Mouse (Mus musculus) heart, adult 9 months (tissue): Measurements from ENCODE around the gene Pkd1l3.
A peak's percentile ranks its signal among the peaks of the same experiment; 100 is the strongest.

Experiments used
- DNase-seq, 2 experiments: peaks; one replicate each; pipeline ENCODE4 v3.0.0; 2022; ENCODE audit warnings: low spot score in 2 of 2

Gene Pkd1l3

DNA sequence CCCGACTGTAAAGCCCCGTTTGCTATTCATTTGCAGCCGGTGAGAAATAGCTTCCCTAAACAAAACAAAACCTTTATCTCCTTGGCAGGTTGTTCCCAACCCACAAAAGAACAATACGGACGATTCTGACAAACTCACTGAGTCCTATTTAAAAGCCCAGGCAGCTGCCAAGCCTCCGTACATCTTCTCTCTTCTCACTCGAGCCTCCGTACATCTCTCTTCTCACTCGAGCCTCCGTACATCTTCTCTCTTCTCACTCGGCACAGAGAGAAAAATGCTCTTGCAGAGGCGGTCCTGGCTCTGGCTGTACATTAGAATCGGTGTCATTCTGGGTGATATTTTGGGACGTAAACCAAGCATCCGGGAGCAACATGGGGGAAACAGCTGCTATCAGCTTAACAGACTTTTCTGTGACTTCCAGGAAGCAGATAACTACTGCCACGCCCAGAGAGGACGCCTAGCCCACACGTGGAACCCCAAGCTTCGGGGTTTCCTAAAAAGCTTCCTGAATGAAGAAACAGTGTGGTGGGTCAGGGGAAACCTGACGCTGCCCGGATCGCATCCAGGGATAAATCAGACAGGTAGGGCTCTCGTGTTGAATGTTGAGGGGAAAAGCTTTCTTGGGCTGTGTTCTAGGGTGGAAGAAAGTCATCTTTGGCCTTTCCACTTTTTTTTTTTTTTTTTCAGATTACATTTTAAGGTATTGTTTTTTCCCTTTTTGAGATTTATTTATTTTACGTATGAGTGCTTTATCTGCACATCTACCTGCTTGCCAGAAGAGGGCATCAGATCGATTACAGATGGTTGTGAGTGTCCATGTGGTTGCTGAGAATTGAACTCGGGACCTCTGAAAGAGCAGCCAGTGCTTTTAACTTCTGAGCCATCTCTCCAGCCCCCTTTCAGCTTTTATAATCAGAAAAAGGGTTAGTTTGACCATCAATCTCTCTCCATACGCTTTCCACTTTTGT, at the start of gene Pkd1l3:
Gene Pkd1l3, plus strand, starts transcription at position 275 of the 968 bp plus-strand sequence.
- DNase-seq = no peak

DNA sequence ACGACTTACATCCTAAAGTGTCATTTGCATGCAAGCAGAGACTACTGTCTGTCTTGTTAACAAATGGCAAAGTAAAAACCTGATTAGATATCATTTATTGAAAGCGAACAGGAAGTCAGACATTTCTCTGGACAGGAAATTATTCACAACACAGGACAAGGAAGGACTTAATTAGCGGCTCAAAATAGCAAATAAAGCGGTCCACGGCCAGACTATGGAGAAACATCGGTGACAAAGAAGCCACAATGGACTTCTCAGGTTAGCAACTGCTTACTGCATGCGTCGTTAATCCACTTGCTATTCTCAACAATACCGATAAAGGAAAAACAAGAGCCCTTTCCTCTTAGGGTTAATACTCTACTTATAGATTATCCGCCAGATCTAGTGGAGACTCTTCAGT, 49.6 kb upstream of the Pkd1l3 start:
- no peak for DNase-seq

DNA sequence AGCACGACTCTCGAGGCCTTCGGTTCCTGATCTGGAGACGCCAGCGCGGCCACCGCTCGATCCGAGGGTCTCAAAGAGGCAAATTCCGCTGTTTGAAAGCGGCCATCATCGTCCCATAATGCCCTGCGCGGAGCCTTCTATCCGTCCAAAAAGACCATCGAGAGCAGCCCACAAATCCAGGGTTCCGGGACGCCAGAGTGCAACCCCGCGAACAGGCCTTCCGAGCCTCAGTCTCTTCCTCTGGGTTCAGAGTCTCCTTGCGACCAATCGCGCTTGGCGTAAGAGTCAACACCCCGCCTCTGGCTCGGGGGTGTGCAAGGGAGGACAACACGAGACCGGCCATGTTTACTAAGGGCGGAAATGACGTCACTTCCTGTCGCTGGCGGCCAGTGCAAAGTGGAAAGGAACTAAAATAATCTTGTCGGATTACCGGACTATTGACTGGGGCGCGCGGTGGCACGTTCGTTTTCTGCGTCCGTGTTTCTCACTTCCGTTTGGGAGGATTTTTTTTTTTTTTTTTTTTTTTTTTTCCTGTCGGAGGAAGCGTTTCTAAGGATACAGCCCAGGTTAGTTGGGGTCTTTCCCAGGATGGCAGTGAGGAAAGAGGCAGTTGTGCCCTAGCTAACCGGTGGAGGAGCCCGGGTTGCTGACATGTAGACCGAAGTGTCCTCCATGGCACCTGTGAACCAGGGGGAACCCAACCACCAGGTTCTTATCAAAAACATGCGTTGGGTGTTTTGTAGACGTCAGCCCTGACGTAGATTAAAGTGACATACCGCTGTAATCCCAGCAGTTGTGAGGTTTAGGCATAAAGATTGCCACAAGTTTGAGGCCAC, 48.6 kb upstream of the Pkd1l3 start, which contains the start of the genes Dhx38 and Txnl4b:
Gene Dhx38, minus strand, starts transcription at position 364 of the 836 bp plus-strand sequence.
Gene Txnl4b, plus strand, starts transcription at position 395 of the 836 bp plus-strand sequence.
- peak; percentile 99 for DNase-seq

- no peak for DNase-seq
Observed at GRCm38 (mm10) chr8:109571139-109571538, 43.2 kb upstream of the Pkd1l3 start.

GRCm38 (mm10) chr8:109576311-109576710, 38.0 kb upstream of the Pkd1l3 start:
- DNase-seq = no peak

DNA sequence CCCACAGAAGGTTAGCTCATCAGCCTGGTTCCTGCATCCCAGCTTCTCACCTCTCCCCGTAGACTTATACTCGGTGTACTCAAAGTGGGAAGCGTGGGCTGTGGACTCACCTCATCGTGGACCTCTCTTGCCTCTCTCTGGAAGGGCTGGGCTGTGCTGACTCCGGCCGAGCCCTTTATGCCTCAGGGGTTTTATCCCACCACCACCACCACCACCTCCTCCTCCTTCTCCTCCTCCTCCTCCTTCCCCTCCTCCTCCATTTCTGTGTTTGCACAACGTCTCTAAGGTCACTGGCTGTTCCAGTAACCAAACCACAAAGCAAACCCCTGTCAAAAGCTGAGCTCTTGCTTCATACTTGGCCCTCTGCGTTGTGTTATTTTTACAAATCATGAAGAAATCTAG, 35.4 kb upstream of the Pkd1l3 start, which contains the start of gene Hp:
Gene Hp, minus strand, starts transcription at position 273 of the 402 bp plus-strand sequence.
- DNase-seq = no peak

DNA sequence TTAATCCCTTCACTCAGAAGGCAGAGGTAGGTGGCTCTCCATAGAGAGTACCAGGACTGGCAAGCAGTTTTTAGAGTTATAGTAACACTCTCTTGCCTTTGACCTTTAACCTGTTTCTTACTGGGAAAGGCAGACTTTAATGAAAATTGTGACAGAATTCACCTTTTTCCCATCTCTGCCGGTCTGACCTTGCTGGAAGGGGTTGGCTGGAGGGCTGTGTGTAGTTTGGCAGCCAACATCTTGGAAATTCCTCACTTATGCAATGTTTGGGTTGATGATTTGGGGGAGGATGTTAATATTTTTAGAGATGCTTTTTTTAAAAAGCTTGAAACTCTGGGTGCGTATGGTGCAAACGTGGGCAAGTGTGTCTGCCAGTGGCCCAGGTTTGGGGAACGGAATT, 30.0 kb upstream of the Pkd1l3 start:
- no peak for DNase-seq

DNA sequence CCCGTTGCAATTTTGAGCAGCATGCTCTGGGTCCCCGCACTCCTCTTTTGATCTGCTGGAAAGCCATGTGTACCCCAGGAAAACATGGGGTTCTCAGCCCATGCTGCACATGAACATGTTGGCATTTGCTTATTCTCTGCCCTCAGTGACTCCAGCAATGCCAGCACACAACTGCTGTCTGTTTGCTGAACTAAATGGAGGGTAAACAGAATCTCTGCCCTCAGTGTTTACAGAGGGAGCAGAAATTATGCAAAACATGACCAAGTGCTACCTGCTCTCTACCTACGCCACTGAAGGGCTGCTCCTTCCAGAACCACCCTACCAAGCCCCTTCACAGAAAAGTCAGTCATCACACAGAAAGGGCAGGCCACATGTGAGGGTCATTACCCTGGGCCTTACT, 29.5 kb upstream of the Pkd1l3 start:
- no peak for DNase-seq

GRCm38 (mm10) chr8:109585652-109586051, 28.7 kb upstream of the Pkd1l3 start:
- DNase-seq = no peak

GRCm38 (mm10) chr8:109586972-109587504, 27.3 kb upstream of the Pkd1l3 start:
- DNase-seq = no peak

- DNase-seq = no peak
Observed at GRCm38 (mm10) chr8:109590901-109591300, 23.4 kb upstream of the Pkd1l3 start.

- no peak for DNase-seq
Observed at GRCm38 (mm10) chr8:109591367-109591766, 22.9 kb upstream of the Pkd1l3 start.

- no peak for DNase-seq
Observed at GRCm38 (mm10) chr8:109592164-109592563, 22.2 kb upstream of the Pkd1l3 start.

DNA sequence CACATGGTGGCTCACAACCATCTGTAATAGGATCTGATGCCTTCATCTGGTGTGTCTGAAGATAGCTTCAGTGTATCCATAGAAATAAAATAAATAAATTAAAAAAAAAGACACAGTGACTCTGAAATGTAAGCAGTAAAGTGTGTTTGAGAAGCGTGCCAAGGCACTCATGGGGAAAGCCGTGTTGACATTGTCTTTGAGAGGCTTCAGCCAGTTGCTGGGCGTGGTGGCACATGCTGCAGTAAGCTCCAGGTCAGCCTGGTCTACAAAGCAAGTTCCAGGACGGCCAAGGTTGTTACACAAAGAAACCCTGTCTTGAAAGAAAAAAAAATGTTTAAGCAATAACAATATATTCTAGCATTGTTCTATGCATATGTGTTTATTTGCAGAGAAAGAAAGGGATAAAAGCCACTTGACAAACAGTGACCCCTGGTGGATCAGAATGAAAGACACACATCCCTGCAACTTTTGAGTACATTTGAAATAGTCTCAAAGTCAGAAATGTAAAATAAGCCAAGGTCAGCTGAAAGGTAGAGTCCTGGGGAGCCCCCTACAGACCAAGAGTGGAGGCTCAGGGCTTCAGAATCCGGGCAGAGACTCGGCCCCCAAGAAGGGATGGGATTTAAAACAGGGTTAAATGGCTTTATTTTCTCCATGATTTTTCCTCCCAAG, 21.1 kb upstream of the Pkd1l3 start:
- no peak for DNase-seq

DNA sequence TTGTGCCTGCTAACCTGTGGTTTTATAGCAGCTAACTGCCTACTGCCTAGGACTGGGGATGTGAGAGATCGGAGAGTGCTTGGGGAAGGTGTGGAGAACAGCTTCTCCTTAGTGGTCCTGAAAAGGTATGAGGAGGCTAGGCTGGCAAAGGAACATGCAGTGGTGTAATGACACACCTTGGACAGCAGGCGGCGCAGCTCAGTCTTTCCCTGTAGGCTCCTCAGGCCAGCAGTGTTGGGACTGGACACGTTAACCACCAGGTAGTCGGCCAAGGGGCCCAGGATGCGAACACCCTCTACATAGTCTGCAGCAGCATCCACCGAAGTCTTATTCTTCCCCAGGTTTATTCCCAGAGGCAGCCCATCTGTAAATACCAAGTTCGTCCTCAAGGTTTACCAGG, 18.5 kb upstream of the Pkd1l3 start:
- DNase-seq = peak in 1 of 2 experiments; percentile 17

DNA sequence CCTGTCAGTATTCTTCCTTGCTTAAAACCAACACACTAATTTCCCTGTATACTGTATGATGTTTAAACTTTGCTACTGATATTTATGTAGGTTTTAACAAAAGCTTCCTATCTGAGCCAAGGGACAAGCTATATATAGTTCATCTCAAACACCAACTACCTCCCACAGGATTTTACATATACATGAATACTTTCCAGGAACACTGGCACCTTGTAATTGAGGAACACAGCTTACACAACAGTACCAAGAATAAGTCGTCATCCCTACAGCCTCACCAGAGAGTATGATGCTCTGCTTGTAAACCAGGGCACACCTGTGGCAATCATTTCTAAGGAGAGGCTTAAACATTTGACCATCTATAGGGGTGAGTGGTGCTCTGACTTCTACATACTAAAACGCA, 7.6 kb upstream of the Pkd1l3 start:
- no peak for DNase-seq

DNA sequence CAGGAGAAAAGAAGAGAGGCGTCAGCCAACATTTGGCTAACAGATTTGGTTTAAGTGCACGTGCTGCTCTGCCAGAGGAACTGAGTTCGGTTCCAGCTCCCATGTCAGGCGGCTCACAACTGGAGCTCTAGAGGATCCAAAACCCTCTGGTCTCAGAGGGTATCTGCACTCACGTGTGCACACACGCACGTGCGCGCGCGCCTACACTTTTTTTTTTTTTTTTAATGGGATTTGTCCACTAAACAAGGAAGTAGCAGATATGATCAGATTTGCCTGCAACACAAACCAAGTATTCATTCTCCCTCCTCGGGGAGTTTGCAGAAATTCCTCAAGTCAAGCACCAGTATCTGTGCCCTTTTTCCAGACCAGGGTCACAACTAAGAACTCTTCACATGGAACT, 6.7 kb upstream of the Pkd1l3 start:
- no peak for DNase-seq

- DNase-seq = peak; percentile 97 to 98
Observed at GRCm38 (mm10) chr8:109608271-109609152, 5.8 kb upstream of the Pkd1l3 start, which contains the start of gene Dhodh. Gene Dhodh, minus strand, starts transcription at chr8:109608673.

DNA sequence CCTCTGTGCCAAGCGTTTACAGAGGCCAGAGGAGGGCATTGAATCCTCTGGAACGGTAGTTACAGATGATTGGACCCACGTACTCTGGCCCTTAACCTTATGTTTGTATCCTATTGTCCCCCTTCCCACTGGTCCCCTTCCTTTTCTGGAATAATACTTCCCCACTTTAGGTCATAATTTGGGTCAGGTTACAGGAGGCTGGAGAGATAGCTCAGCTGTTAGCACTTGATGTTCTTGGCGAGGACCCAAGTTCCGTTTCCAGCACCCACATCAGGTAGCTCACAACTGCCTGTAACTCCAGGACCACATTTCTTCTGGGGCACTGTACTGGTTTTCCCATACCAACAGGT, 5.2 kb upstream of the Pkd1l3 start:
- peak; percentile 16 to 19 for DNase-seq

DNA sequence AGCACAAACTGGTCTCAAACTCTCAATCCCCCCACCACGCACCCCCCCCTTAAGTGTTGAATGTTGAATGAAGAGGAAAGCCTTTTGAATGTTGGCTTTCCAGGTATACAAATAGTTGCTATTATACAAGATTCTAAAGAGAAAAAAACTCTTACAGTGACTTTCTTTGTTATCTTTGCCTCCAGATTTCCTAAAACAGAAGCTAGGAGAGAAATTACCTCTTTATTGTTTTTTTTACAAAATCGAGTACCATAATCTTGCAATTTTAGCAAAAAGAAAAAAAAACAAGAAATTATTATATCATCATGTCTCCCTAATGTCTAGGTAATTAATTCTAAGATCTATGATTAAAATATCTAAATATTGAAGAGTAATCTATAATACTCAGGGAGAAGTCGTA, 1.3 kb downstream of the Pkd1l3 start:
- no peak for DNase-seq
